Mouse (Mus musculus): ENCODE data around the gene Bad.

GRCm38 (mm10) chr19:6922901-6923735 lies 18.5 kb upstream of the Bad start:
- TF ChIP-seq GATA1 (IDR thresholded peaks at IDR 0.05; ENCODE audit: borderline replicate concordance, low read length) (no peak), FLI1 (IDR thresholded peaks at IDR 0.05; ENCODE audit: low read length) (no peak)
